ENCODE assay signal across 20 mouse cellular contexts in genomic region chr2:121511401-121511800, GRCm38 (mm10). TPM values are rescaled to one million over a fixed set of nuclear protein-coding genes. Genes with fewer than 3 reads are reported as not detected.
DNase-seq lines count a peak whose midpoint lies in the region; ATAC-seq and TF ChIP-seq lines count a peak whose summit lies in the region.
"Had no signal": no experiment of that assay in that cellular context is flagged by ENCODE, and none has a peak within 500 bp of the region (broad histone marks: within the 10 kb centered on the region; RNA-seq: fewer than 3 reads in every experiment).

No protein-coding gene starts in this region.

- H3K36me3 ChIP-seq in midbrain, embryonic 14.5 days (ENCODE audit: control insufficient read depth, insufficient read depth, low read length): peaks cover 11% of the 10 kb centered on the region; the same call in 1 of the 2 replicates
- peaks cover 5% of the 10 kb centered on the region for H3K36me3 ChIP-seq in midbrain, embryonic 11.5 days (ENCODE audit: control insufficient read depth, insufficient read depth, low read length)
- H3K36me3 ChIP-seq in E14TG2a.4 (ENCODE audit: insufficient read depth, low read length): peaks cover 38% of the 10 kb centered on the region

- no peaks in the 10 kb centered on the region for H3K9me3 ChIP-seq in midbrain, embryonic 14.5 days (ENCODE audit: control insufficient read depth, low read length)
- H3K9me3 ChIP-seq in midbrain, embryonic 11.5 days (ENCODE audit: control insufficient read depth, low read length): no peaks in the 10 kb centered on the region
- no peaks in the 10 kb centered on the region for H3K9me3 ChIP-seq in E14TG2a.4 (ENCODE audit: low read length)
- H3K9me3 ChIP-seq: forebrain, embryonic 13.5 days; hindbrain, embryonic 10.5 days had no signal

- WGBS in midbrain, embryonic 14.5 days: 97% methylated on average over 8 of the region's 8 CpGs
- 94% methylated on average over 8 of the region's 8 CpGs for WGBS in midbrain, embryonic 11.5 days

- no peak for TF ChIP-seq CTCF in E14TG2a.4 (conservative IDR thresholded peaks at IDR 0.05; ENCODE audit: low read length)

- H3K4me3 ChIP-seq in midbrain, embryonic 14.5 days (replicated peaks; ENCODE audit: low read depth, low read length): no peak overlapping the region
- no peak overlapping the region for H3K4me3 ChIP-seq in midbrain, embryonic 11.5 days (ENCODE audit: low read depth, low read length)
- peak overlapping the region; percentile 74 for H3K4me3 ChIP-seq in E14TG2a.4 (replicated peaks; ENCODE audit: low read length)
- H3K4me3 ChIP-seq: forebrain, embryonic 13.5 days; hindbrain, embryonic 10.5 days had no signal

- DNase-seq in midbrain, embryonic 14.5 days: no peak
- no peak for DNase-seq in midbrain, embryonic 11.5 days (ENCODE audit: low spot score, missing footprints)
- peak; percentile 3 for DNase-seq in A20 (ENCODE audit: low read depth, low spot score)
- no peak for DNase-seq in left cerebral cortex, postnatal 36 days (ENCODE audit: low spot score in 2 of 2)
- no peak for DNase-seq in frontal cortex, adult 2 months (ENCODE audit: extremely low spot score in 1 of 2, low spot score in 1 of 2)
- DNase-seq: adrenal gland, adult 2 months; cerebellum, adult 2 months; cerebellum, postnatal 36 days; gastrocnemius, postnatal 25 days; kidney, adult 8-10 months; kidney, postnatal 25 days; left cerebral cortex, postnatal 4 days; liver; liver, postnatal 0 days; right cerebral cortex, postnatal 4 days had no signal

- intact Hi-C loops in left cerebral cortex, postnatal 36 days (cut with DNase I): no loop called here

- no peak overlapping the region for H3K4me2 ChIP-seq in midbrain, embryonic 14.5 days (ENCODE audit: low read length)
- no peak overlapping the region for H3K4me2 ChIP-seq in midbrain, embryonic 11.5 days
- H3K4me2 ChIP-seq: forebrain, embryonic 13.5 days had no signal

- peaks cover 10% of the 10 kb centered on the region for H3K4me1 ChIP-seq in midbrain, embryonic 14.5 days (ENCODE audit: control insufficient read depth, insufficient read depth, low read length)
- H3K4me1 ChIP-seq in midbrain, embryonic 11.5 days (ENCODE audit: control insufficient read depth, insufficient read depth, low read length): peaks cover 8% of the 10 kb centered on the region
- H3K4me1 ChIP-seq in E14TG2a.4 (replicated peaks; ENCODE audit: low read depth, low read length): peaks cover 79% of the 10 kb centered on the region

- no peak for ATAC-seq in midbrain, embryonic 14.5 days (ENCODE audit: low FRiP score, low TSS enrichment)
- ATAC-seq in midbrain, embryonic 11.5 days (ENCODE audit: low FRiP score): no peak
- ATAC-seq in inflammation-experienced regulatory T-cells, adult 6 months: peak; percentile 85
- ATAC-seq: forebrain, embryonic 13.5 days; liver, postnatal 0 days had no signal

- no peaks in the 10 kb centered on the region for H3K27me3 ChIP-seq in midbrain, embryonic 14.5 days (ENCODE audit: control insufficient read depth, insufficient read depth, low read length)
- no peaks in the 10 kb centered on the region for H3K27me3 ChIP-seq in midbrain, embryonic 11.5 days (ENCODE audit: control insufficient read depth, insufficient read depth, low read length)
- no peaks in the 10 kb centered on the region for H3K27me3 ChIP-seq in E14TG2a.4 (ENCODE audit: insufficient read depth, low read length)
- H3K27me3 ChIP-seq: forebrain, embryonic 13.5 days had no signal

- 0 out of 2 replicates have a peak overlapping the region, but pooled peaks have one; percentile 16 for H3K9ac ChIP-seq in midbrain, embryonic 14.5 days (replicated peaks; ENCODE audit: low read length)
- no peak overlapping the region for H3K9ac ChIP-seq in midbrain, embryonic 11.5 days (ENCODE audit: low read length)
- H3K9ac ChIP-seq: forebrain, embryonic 13.5 days; liver, postnatal 0 days had no signal

- H3K27ac ChIP-seq in midbrain, embryonic 14.5 days (replicated peaks; ENCODE audit: low read depth, low read length): no peak overlapping the region
- H3K27ac ChIP-seq in midbrain, embryonic 11.5 days (ENCODE audit: low read depth, low read length): no peak overlapping the region
- H3K27ac ChIP-seq: forebrain, embryonic 13.5 days; hindbrain, embryonic 10.5 days had no signal

RNA-seq across cellular contexts. Expression of gene Wdr76, which starts 4.9 kb away (rescaled TPM):
- polyA plus RNA-seq in midbrain, embryonic 14.5 days (2014; fragmentation: Nextera tagmentation; extraction: Ambion mirVana): 3.6 and 5.4 TPM in 2 replicates
- 13.4 and 14.6 TPM in 2 replicates for polyA plus RNA-seq in midbrain, embryonic 11.5 days (2014; fragmentation: Nextera tagmentation; extraction: Ambion mirVana)
- 10 to 100 TPM in 2 of 3 experiments, 1 to 10 TPM in 1; 9.3 to 17.5 (median 16.5) TPM for polyA plus RNA-seq in inflammation-experienced regulatory T-cells, adult 6 months (2017; shearing (Covaris generic))
- total RNA-seq in left cerebral cortex, postnatal 36 days (2021): 1 to 10 TPM; 4.7 to 4.9 TPM
- polyA plus RNA-seq in frontal cortex, adult 2 months (2012; rRNA removed): 3.5 and 4.2 TPM in 2 replicates

RNA-seq across cellular contexts. Expression of gene Mfap1a, which starts 4.9 kb away (rescaled TPM):
- 26.7 and 31.4 TPM in 2 replicates for polyA plus RNA-seq in midbrain, embryonic 14.5 days (2014; fragmentation: Nextera tagmentation; extraction: Ambion mirVana)
- polyA plus RNA-seq in midbrain, embryonic 11.5 days (2014; fragmentation: Nextera tagmentation; extraction: Ambion mirVana): 27.0 and 27.9 TPM in 2 replicates
- 10 to 100 TPM; 28.4 to 44.2 (median 39.2) TPM for polyA plus RNA-seq in inflammation-experienced regulatory T-cells, adult 6 months (2017; shearing (Covaris generic))
- total RNA-seq in left cerebral cortex, postnatal 36 days (2021): 10 to 100 TPM; 33.0 to 34.3 TPM
- polyA plus RNA-seq in frontal cortex, adult 2 months (2012; rRNA removed): 19.4 and 19.9 TPM in 2 replicates

RNA-seq across cellular contexts. Expression of gene Mfap1b, which starts 37.5 kb away (rescaled TPM):
- 74.5 and 75.5 TPM in 2 replicates for polyA plus RNA-seq in midbrain, embryonic 14.5 days (2014; fragmentation: Nextera tagmentation; extraction: Ambion mirVana)
- polyA plus RNA-seq in midbrain, embryonic 11.5 days (2014; fragmentation: Nextera tagmentation; extraction: Ambion mirVana): 69.1 and 76.0 TPM in 2 replicates
- polyA plus RNA-seq in inflammation-experienced regulatory T-cells, adult 6 months (2017; shearing (Covaris generic)): 100 to 1,000 TPM in 1 of 3 experiments, 10 to 100 TPM in 2; 80.6 to 133 (median 99.1) TPM
- total RNA-seq in left cerebral cortex, postnatal 36 days (2021): 10 to 100 TPM; 40.1 to 42.3 TPM
- 36.0 and 38.5 TPM in 2 replicates for polyA plus RNA-seq in frontal cortex, adult 2 months (2012; rRNA removed)

RNA-seq across cellular contexts. Expression of gene Serinc4, which starts 54.8 kb away (rescaled TPM):
- polyA plus RNA-seq in midbrain, embryonic 14.5 days (2014; fragmentation: Nextera tagmentation; extraction: Ambion mirVana): 1.8 TPM in 2 replicates
- polyA plus RNA-seq in midbrain, embryonic 11.5 days (2014; fragmentation: Nextera tagmentation; extraction: Ambion mirVana): 0.48 and 0.77 TPM in 2 replicates
- polyA plus RNA-seq in inflammation-experienced regulatory T-cells, adult 6 months (2017; shearing (Covaris generic)): under 1 TPM in 1 of 3 experiments, not detected in 2; 0.62 TPM
- total RNA-seq in left cerebral cortex, postnatal 36 days (2021): under 1 TPM; 0.27 to 0.39 TPM
- 0.55 and 1.4 TPM in 2 replicates for polyA plus RNA-seq in frontal cortex, adult 2 months (2012; rRNA removed)
- total RNA-seq: gastrocnemius, postnatal 25 days; megakaryocyte-erythroid progenitor cell, adult 5-6 weeks had no signal
- polyA plus RNA-seq: liver, postnatal 0 days had no signal

RNA-seq across cellular contexts. Expression of gene Hypk, which starts 58.3 kb away (rescaled TPM):
- 92.4 and 102 TPM in 2 replicates for polyA plus RNA-seq in midbrain, embryonic 14.5 days (2014; fragmentation: Nextera tagmentation; extraction: Ambion mirVana)
- 118 and 128 TPM in 2 replicates for polyA plus RNA-seq in midbrain, embryonic 11.5 days (2014; fragmentation: Nextera tagmentation; extraction: Ambion mirVana)
- polyA plus RNA-seq in inflammation-experienced regulatory T-cells, adult 6 months (2017; shearing (Covaris generic)): 100 to 1,000 TPM; 130 to 261 (median 152) TPM
- total RNA-seq in left cerebral cortex, postnatal 36 days (2021): 10 to 100 TPM; 20.3 to 22.6 TPM
- polyA plus RNA-seq in frontal cortex, adult 2 months (2012; rRNA removed): 35.6 and 35.9 TPM in 2 replicates
